Mouse (Mus musculus) heart, adult 2 months (tissue): ENCODE measurements around the gene Polr1c. TPM values are rescaled to one million over a fixed set of nuclear protein-coding genes. Genes with fewer than 3 reads are reported as not detected.

ENCODE experiments used
- DNase-seq, 2 experiments: peaks; one replicate each; pipeline ENCODE4 v3.0.0; 2021
- H3K27ac ChIP-seq: fragments of 200-600 bp; 2 replicates; pipeline ENCODE4 v1.8.1; 2022
- H3K27me3 ChIP-seq: fragments of 200-500 bp; 2 replicates; pipeline ENCODE4 v1.6.1; 2012; ENCODE audit warnings: mild to moderate bottlenecking, low read length, inconsistent platforms, mixed read lengths; ENCODE audit not compliant: control insufficient read depth, insufficient read depth
- H3K36me3 ChIP-seq: fragments of 200-500 bp; 2 replicates; pipeline ENCODE4 v1.6.1; 2012; ENCODE audit warnings: low read length, inconsistent platforms; ENCODE audit not compliant: control insufficient read depth, insufficient read depth
- H3K4me1 ChIP-seq: fragments of 200-500 bp; 2 replicates; pipeline ENCODE4 v1.6.1; 2011; ENCODE audit warnings: low read length; ENCODE audit not compliant: control insufficient read depth, insufficient read depth
- H3K4me3 ChIP-seq: fragments of 200-600 bp; 2 replicates; pipeline ENCODE4 v1.8.1; 2022
- H3K79me2 ChIP-seq: fragments of 200-500 bp; replicated peaks from 2 replicates; pipeline ENCODE4 v1.6.1; 2012; ENCODE audit warnings: mild to moderate bottlenecking, inconsistent platforms, low read length, moderate library complexity, mixed read lengths; ENCODE audit not compliant: control insufficient read depth, insufficient read depth
- H3K9ac ChIP-seq: fragments of 200-500 bp; 2 replicates; pipeline ENCODE4 v1.6.1; 2012; ENCODE audit warnings: low read depth, mild to moderate bottlenecking, control low read depth, inconsistent platforms, low read length, mixed read lengths
- CTCF ChIP-seq: fragments of 200-600 bp; IDR thresholded peaks from 2 replicates; pipeline ENCODE4 v1.8.1; 2022; ENCODE audit warnings: antibody characterized with exemption, mild to moderate bottlenecking, moderate library complexity
- EP300 ChIP-seq: fragments of 200-500 bp; IDR thresholded peaks from 2 replicates; pipeline ENCODE4 v1.6.1; 2011; ENCODE audit warnings: low read depth, low read length, control low read depth; ENCODE audit not compliant: insufficient read depth
- POLR2A ChIP-seq: fragments of 200-500 bp; IDR thresholded peaks from 2 replicates; pipeline ENCODE4 v1.6.1; 2011; ENCODE audit warnings: mild to moderate bottlenecking, low read depth, low read length, control low read depth; ENCODE audit not compliant: insufficient read depth
- WGBS: fragments of 180-500 bp; shearing (Covaris S2); methylation state at CpG from one replicate; pipeline ENCODE4 v1.1.7; 2018; 5-methylcytosine and 5-hydroxymethylcytosine counted together
- intact Hi-C: fragments of 180-260 bp; cut with DNase I; formaldehyde crosslinking; loops from one replicate; pipeline ENCODE4 v1.15.1; 2025
- polyA plus RNA-seq: library from polyadenylated mRNA; depleted of rRNA; stranded (reverse); fragments of >200 nt; gene quantifications from 2 replicates; pipeline ENCODE4 v1.2.3, GENCODE M21; 2012
- total RNA-seq, 2 experiments: library from RNA; stranded (reverse); gene quantifications; 2 replicates each; pipeline ENCODE4 v1.2.3; 2021

Gene Polr1c
- total and polyA plus RNA-seq, 3 experiments = 19.1 to 24.7 (median 20.2) TPM

DNA sequence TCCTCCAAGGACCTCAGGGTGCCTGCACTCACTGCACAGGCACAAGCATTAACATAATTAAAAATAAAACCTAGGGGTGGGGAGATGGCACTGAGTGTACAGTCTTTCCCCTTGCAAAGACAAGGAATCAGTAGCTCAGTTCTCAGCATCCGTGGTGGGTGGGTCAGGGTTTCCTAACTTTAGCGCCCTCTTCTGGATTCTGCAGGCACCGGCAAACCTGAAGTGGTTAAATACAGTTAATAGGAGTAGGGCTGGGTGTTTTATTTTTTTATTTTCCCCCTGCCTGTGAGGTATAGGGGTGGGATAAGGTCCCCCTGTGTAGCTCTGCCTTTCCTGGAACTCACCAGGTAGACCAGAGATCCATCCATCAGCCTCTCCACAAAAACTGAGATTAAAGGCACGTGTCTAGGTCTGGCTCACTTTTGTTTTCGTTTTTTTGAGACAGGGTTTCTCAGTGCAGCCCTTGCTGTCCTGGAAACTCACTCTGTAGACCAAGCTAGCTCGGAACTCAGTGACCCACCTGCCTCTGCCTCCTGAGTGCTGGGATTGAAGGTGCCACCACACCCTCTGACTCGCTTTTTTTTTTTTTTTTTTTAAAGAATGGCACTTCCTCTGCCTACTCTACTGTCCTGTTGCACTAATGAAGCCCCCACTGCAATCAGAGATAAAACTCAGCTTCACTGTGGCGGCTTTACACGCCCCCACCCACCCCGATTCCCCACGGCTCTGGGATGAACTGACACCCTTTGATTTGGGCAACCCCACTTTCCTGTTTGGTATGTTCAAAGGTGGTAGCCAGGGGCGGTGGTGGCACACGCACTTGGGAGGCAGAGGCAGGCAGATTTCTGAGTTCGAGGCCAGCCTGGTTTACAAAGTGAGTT, 5.0 kb upstream of the Polr1c start:
- intact Hi-C loops = no loop called here

DNA sequence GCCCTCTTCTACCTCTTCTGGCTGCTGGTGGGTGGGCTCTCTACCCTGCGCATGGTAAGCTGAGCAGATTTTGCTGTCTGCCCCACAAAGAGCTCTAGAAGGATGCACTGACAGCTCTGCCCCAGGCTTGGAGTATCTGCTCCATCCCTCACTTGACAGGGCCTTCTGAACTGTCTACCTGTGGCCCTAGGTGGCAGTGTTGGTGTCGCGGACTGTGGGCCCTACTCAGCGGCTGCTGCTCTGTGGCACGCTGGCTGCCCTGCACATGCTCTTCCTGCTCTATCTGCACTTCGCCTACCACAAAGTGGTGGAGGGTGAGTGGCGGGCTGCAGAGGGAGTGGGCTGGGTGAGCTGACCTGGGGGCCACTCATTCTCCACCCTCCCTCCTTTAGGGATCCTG, 3.3 kb upstream of the Polr1c start:
- Histone ChIP-seq H3K79me2 (peaks cover 2% of the 10 kb centered on the region; the same call in 1 of the 2 replicates), H3K27ac (no peak overlapping the region), H3K9ac (no peak overlapping the region), H3K4me1 (peaks cover 8% of the 10 kb centered on the region), H3K36me3 (peaks cover 4% of the 10 kb centered on the region; the same call in 1 of the 2 replicates), H3K27me3 (no peaks in the 10 kb centered on the region), H3K4me3 (no peak overlapping the region)
- peak in 1 of 2 experiments; percentile 14 for DNase-seq
- WGBS = 78% methylated on average over 7 of the region's 7 CpGs
- intact Hi-C loops = no loop called here
- TF ChIP-seq EP300 (no peak), CTCF (peak; percentile 16)

More for the DNA sequence above, 5.0 kb upstream of the Polr1c start:
- H3K4me1 ChIP-seq = peaks cover 7% of the 10 kb centered on the region
- WGBS = 54% methylated on average over 14 of the region's 14 CpGs
- TF ChIP-seq POLR2A (peak; percentile 15; the same call in 1 of the 2 replicates), CTCF (peak; percentile 65), EP300 (no peak)
- 0 out of 2 replicates have a peak, but pooled peaks cover 3% of the 10 kb centered on the region for H3K36me3 ChIP-seq
- no peak overlapping the region for H3K9ac ChIP-seq
- no peak overlapping the region; the same call in 1 of the 2 replicates for H3K4me3 ChIP-seq
- H3K79me2 ChIP-seq = no peaks in the 10 kb centered on the region
- no peak for DNase-seq
- H3K27ac ChIP-seq = no peak overlapping the region
- H3K27me3 ChIP-seq = no peaks in the 10 kb centered on the region

DNA sequence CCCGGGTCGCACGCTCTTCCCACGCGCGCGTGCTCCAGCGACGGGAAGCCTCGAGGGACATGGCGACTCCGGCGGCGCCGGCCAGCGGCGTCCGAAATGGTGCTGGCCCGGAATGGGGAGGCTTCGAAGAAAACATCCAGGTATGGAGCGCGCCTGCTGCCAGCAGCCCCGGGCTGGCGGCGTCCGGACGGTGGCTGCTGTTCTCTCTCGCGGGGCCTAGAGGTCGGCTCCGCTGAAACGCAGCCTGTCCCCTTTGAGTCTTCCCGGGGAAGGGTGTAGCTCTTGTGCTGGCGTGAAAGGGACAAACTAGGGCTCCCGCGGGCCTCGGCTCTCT, 302 bp upstream of the Polr1c start:
- peaks cover 5% of the 10 kb centered on the region; the same call in 1 of the 2 replicates for H3K4me1 ChIP-seq
- H3K79me2 ChIP-seq = peaks cover 2% of the 10 kb centered on the region; the same call in 1 of the 2 replicates
- 1% methylated on average over 37 of the region's 37 CpGs for WGBS
- H3K27me3 ChIP-seq = no peaks in the 10 kb centered on the region
- H3K9ac ChIP-seq = peak overlapping the region; percentile 97
- peak overlapping the region; percentile 97 for H3K27ac ChIP-seq
- H3K4me3 ChIP-seq = peak overlapping the region; percentile 81
- intact Hi-C loops = loop anchor here (5.0 kb wide), 1 partner anchor 134 kb away; the partner anchor contains the start of gene Zfp318
- no peak for DNase-seq
- 0 out of 2 replicates have a peak, but pooled peaks have one; percentile 46 for TF ChIP-seq POLR2A
- no peak for TF ChIP-seq EP300
- no peak for TF ChIP-seq CTCF
- peaks cover 4% of the 10 kb centered on the region; the same call in 1 of the 2 replicates for H3K36me3 ChIP-seq

DNA sequence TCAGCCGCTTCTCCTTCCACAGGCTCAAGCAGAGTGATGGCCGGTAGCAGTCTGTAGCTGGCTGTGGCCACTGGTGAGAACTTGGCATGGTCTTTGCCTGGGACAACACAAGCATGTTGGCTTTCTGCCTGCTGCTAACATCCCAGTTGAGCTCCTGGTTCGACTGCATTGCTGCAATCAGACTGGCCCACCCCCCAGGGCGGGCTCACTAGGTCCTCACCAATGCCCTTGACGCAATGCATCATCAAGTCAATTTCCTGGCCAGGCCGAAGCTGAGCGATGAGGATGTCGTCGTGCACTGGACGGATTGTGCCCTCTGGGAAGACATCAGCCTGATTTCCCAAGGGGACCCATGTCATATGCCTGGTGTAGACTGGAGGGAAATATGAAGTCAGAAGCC, 3.3 kb downstream of the Polr1c start:
- no peak overlapping the region for H3K4me3 ChIP-seq
- peaks cover 4% of the 10 kb centered on the region; the same call in 1 of the 2 replicates for H3K36me3 ChIP-seq
- intact Hi-C loops = no loop called here
- no peaks in the 10 kb centered on the region for H3K27me3 ChIP-seq
- TF ChIP-seq CTCF = no peak
- TF ChIP-seq POLR2A = no peak
- TF ChIP-seq EP300 = no peak
- peak in 1 of 2 experiments; percentile 39 for DNase-seq
- 54% methylated on average over 10 of the region's 10 CpGs for WGBS
- peaks cover 2% of the 10 kb centered on the region; the same call in 1 of the 2 replicates for H3K79me2 ChIP-seq
- no peak overlapping the region for H3K27ac ChIP-seq
- no peak overlapping the region for H3K9ac ChIP-seq
- H3K4me1 ChIP-seq = peaks cover 5% of the 10 kb centered on the region; the same call in 1 of the 2 replicates

DNA sequence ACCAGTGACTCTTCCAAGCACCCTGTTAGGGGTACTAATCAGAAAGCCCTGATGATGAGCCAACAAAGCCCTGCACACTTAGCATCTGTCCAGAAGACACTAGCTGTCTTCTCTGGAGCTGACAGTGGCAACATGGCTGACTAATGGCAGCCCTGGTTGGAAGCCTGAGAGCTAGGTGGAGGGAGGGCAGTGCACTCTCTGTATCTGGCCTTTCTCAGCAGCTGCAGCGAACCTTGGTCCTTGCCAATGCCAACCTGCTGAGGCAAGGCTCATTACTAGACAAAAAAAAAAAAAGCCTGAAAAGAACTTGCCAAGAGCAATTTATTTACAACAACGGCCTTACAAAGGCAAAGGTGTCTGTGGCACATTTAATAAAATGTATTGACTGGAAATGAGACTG, 4.2 kb downstream of the Polr1c start:
- Histone ChIP-seq H3K4me1 (peaks cover 1% of the 10 kb centered on the region; the same call in 1 of the 2 replicates), H3K4me3 (no peak overlapping the region), H3K79me2 (peaks cover 2% of the 10 kb centered on the region; the same call in 1 of the 2 replicates), H3K27me3 (no peaks in the 10 kb centered on the region), H3K27ac (no peak overlapping the region), H3K36me3 (peaks cover 2% of the 10 kb centered on the region; the same call in 1 of the 2 replicates), H3K9ac (no peak overlapping the region)
- intact Hi-C loops = no loop called here
- TF ChIP-seq EP300 (no peak), POLR2A (no peak), CTCF (no peak)
- WGBS = 80% methylated on average over 2 of the region's 2 CpGs
- DNase-seq = no peak

DNA sequence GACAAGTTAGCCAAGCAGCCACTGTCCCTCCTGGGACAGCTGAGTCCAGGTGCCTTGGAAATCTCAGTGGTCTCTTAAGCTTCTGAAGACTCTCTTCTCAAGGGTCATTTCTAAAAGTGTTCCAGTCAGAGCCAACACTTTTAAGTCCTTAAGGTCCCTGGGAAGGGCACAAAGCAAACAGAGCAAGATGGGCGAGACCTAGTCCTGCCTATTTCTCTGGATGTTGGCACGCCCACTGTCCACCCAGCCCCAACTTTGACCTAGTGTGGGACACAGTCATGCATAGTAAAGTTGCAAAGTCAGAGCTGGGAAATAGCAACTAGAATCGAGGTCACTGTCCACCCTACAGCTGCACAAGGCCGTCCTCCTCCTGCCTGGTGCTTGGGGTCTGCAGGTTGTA, 4.9 kb downstream of the Polr1c start:
- Histone ChIP-seq H3K27ac (no peak overlapping the region), H3K4me3 (no peak overlapping the region), H3K4me1 (peaks cover 1% of the 10 kb centered on the region; the same call in 1 of the 2 replicates), H3K36me3 (peaks cover 2% of the 10 kb centered on the region; the same call in 1 of the 2 replicates), H3K27me3 (no peaks in the 10 kb centered on the region), H3K79me2 (peaks cover 2% of the 10 kb centered on the region; the same call in 1 of the 2 replicates), H3K9ac (no peak overlapping the region)
- no peak for DNase-seq
- no peak for TF ChIP-seq CTCF
- no peak for TF ChIP-seq EP300
- TF ChIP-seq POLR2A = no peak
- intact Hi-C loops = no loop called here
- 85% methylated on average over 4 of the region's 4 CpGs for WGBS
